Mouse (Mus musculus) ES-Bruce4 (cell line): Measurements from ENCODE around the gene Celsr1. TPM values are rescaled to one million over a fixed set of nuclear protein-coding genes. Genes with fewer than 3 reads are reported as not detected.

ENCODE experiments used
- H3K27ac ChIP-seq: 2 replicates; pipeline ENCODE4 v1.5.1; 2012; ENCODE audit warnings: low read length, inconsistent platforms; ENCODE audit not compliant: insufficient read depth
- H3K27me3 ChIP-seq: 2 replicates; pipeline ENCODE4 v1.6.1; 2012; ENCODE audit warnings: mild to moderate bottlenecking, low read length, inconsistent platforms; ENCODE audit not compliant: control insufficient read depth, poor library complexity, insufficient read depth, severe bottlenecking
- H3K36me3 ChIP-seq: 2 replicates; pipeline ENCODE4 v1.6.1; 2012; ENCODE audit warnings: inconsistent platforms, mild to moderate bottlenecking, low read length, moderate library complexity; ENCODE audit not compliant: control insufficient read depth, poor library complexity, insufficient read depth, severe bottlenecking
- H3K4me1 ChIP-seq: one replicate; pipeline ENCODE4 v1.8.1; 2011; ENCODE audit warnings: low read length; ENCODE audit not compliant: control insufficient read depth, insufficient read depth
- H3K4me3 ChIP-seq: 2 replicates; pipeline ENCODE4 v1.5.1; 2011; ENCODE audit warnings: low read depth, mild to moderate bottlenecking, low read length
- H3K9ac ChIP-seq: 2 replicates; pipeline ENCODE4 v1.6.1; 2012; ENCODE audit warnings: low read depth, mild to moderate bottlenecking, inconsistent platforms; ENCODE audit not compliant: poor library complexity, severe bottlenecking
- H3K9me3 ChIP-seq: replicated peaks from 2 replicates; pipeline ENCODE4 v1.6.1; 2012; ENCODE audit warnings: mild to moderate bottlenecking, low read length, inconsistent platforms; ENCODE audit not compliant: control insufficient read depth, poor library complexity, insufficient read depth, severe bottlenecking
- CTCF ChIP-seq: IDR thresholded peaks from one replicate; pipeline ENCODE4 v1.8.1; 2011; ENCODE audit warnings: low read depth, low read length
- EP300 ChIP-seq: IDR thresholded peaks from 2 replicates; pipeline ENCODE4 v1.6.1; 2011; ENCODE audit warnings: low read depth, low read length; ENCODE audit not compliant: insufficient read depth
- POLR2A ChIP-seq: IDR thresholded peaks from one replicate; pipeline ENCODE4 v1.8.1; 2011; ENCODE audit warnings: low read length; ENCODE audit not compliant: insufficient read depth
- polyA plus RNA-seq: library from polyadenylated mRNA; stranded (reverse); fragments of >200 nt; gene quantifications from 2 replicates; pipeline ENCODE4 v1.2.4, GENCODE M21; 2011; ENCODE audit warnings: low read depth; ENCODE audit not compliant: missing spikeins, insufficient read depth, insufficient read length

The Celsr1 gene
- polyA plus RNA-seq, 1 experiment, result 10.2 TPM

GRCm38 (mm10) chr15:85998525-85999230 lies 34.9 kb downstream of the Celsr1 start:
- Histone ChIP-seq H3K9me3 (no peaks in the 10 kb centered on the region), H3K9ac (no peak overlapping the region), H3K27me3 (no peaks in the 10 kb centered on the region), H3K36me3 (no peaks in the 10 kb centered on the region), H3K27ac (no peak overlapping the region), H3K4me1 (no peaks in the 10 kb centered on the region), H3K4me3 (no peak overlapping the region)
- no peak for TF ChIP-seq EP300
- TF ChIP-seq CTCF, result no peak
- no peak for TF ChIP-seq POLR2A

DNA sequence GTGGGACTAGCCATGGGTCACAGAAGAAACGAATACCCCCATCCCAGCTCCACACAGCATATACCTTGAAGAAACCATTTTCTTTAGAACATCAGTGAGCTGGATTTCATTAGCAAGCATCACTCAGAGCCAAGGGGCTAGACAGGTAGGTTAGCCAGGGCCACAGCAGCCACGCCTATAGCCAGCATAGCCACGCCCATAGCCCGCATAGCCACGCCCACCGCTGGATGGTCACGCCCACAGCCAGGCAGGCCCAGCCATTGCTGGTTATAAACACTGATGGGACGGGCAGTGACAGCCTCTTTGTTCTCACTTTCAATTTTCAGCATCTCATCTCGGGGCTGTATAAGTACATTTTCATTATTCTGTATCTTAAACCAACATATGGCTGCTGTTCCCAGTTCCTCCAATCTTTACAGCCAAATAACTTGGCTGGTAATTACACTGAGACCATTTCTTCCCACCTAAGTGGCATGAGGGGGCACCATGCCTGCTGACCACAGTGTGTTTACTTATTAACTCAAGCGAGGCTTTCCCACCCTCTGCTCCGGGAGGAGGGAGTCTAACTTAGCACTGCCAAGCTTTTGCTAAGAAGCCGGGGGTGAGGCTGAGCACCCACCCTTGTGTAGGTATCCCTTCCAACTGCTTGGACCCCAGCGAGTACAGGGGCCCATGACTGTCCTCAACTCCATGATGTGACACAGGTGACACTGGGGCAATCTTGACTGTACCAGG lies 37.4 kb downstream of the Celsr1 start:
- Histone ChIP-seq H3K27ac (no peak overlapping the region), H3K27me3 (no peaks in the 10 kb centered on the region), H3K36me3 (no peaks in the 10 kb centered on the region), H3K4me3 (no peak overlapping the region), H3K4me1 (no peaks in the 10 kb centered on the region), H3K9me3 (no peaks in the 10 kb centered on the region), H3K9ac (no peak overlapping the region)
- no peak for TF ChIP-seq POLR2A
- no peak for TF ChIP-seq EP300
- no peak for TF ChIP-seq CTCF

DNA sequence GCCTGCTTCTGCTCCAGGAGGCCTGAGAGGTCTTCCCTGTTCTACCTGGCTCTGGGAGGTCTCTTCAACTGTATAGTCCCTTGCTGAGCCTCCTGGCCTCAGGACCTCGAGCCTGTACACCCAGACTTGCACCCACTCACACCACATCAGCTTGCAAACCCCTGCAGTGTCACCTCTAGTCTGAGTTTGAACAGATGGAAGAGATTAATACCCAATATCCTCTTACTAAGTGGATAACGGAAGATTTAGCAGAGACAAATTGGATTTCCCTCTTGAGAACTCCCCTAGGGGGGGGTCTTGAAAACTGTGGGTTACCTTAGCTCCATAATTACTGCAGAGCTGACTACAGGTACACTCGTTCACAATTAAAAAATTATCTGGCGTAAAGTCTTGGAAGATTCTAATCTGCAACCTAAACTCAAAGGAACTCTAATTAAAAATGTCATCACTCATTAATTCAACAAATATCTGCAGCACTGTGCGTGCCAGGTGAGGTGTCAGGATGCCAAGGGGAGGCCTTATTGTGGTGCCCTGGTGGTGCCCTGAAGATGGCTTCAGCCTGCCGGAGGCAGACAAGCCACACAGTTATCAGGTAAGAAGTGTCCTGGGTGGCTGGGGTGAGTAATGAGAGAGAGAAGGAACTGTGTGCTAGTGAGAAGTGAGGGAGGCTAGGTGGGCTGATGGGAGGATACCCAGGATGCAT lies 38.5 kb downstream of the Celsr1 start:
- Histone ChIP-seq H3K4me1 (no peaks in the 10 kb centered on the region), H3K4me3 (no peak overlapping the region), H3K36me3 (no peaks in the 10 kb centered on the region), H3K27ac (no peak overlapping the region), H3K9ac (no peak overlapping the region), H3K27me3 (no peaks in the 10 kb centered on the region), H3K9me3 (no peaks in the 10 kb centered on the region)
- TF ChIP-seq EP300 (no peak), CTCF (no peak), POLR2A (no peak)

- no peak overlapping the region for H3K27ac ChIP-seq
- no peaks in the 10 kb centered on the region for H3K36me3 ChIP-seq
- TF ChIP-seq CTCF (no peak), EP300 (no peak), POLR2A (no peak)
- H3K9me3 ChIP-seq, result no peaks in the 10 kb centered on the region
- H3K27me3 ChIP-seq, result no peaks in the 10 kb centered on the region
- H3K4me3 ChIP-seq, result no peak overlapping the region
- no peaks in the 10 kb centered on the region for H3K4me1 ChIP-seq
- H3K9ac ChIP-seq, result no peak overlapping the region
Observed at GRCm38 (mm10) chr15:85993931-85994583, 39.5 kb downstream of the Celsr1 start.

DNA sequence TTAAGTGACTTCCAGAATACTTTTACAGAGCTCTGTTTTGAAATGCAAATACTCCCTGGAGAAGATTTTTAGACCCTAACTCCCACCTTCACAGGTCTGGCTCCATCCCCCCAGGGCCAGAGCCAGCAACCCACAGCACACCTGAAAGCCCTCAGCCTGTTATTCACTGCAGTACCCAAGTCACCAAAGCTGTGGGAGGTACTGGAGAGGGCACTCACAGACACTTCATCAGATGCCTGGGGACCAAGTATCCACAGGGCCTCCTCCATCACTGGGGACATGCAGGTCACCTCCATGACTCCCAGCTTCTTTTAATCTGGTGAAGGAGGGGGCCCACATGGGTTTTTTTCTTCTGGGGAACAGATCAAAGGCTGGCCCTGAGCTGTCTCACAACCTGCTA lies 40.2 kb downstream of the Celsr1 start:
- no peak overlapping the region for H3K27ac ChIP-seq
- H3K4me1 ChIP-seq, result no peaks in the 10 kb centered on the region

More for the DNA sequence above, 40.2 kb downstream of the Celsr1 start:
- H3K9me3 ChIP-seq, result no peaks in the 10 kb centered on the region
- H3K4me3 ChIP-seq, result no peak overlapping the region
- H3K27me3 ChIP-seq, result no peaks in the 10 kb centered on the region
- TF ChIP-seq CTCF (no peak), POLR2A (no peak), EP300 (no peak)
- H3K36me3 ChIP-seq, result no peaks in the 10 kb centered on the region
- H3K9ac ChIP-seq, result no peak overlapping the region
